Mouse (Mus musculus) frontal cortex, adult (tissue): ENCODE data around the gene Glis2.

Source experiments
- ATAC-seq: cut with Nextera tagmentation; 2 replicates; pipeline ENCODE4 v1.9.2; 2017; ENCODE audit warnings: mild to moderate bottlenecking, moderate library complexity, mixed read lengths; ENCODE audit not compliant: low TSS enrichment

Gene Glis2

DNA sequence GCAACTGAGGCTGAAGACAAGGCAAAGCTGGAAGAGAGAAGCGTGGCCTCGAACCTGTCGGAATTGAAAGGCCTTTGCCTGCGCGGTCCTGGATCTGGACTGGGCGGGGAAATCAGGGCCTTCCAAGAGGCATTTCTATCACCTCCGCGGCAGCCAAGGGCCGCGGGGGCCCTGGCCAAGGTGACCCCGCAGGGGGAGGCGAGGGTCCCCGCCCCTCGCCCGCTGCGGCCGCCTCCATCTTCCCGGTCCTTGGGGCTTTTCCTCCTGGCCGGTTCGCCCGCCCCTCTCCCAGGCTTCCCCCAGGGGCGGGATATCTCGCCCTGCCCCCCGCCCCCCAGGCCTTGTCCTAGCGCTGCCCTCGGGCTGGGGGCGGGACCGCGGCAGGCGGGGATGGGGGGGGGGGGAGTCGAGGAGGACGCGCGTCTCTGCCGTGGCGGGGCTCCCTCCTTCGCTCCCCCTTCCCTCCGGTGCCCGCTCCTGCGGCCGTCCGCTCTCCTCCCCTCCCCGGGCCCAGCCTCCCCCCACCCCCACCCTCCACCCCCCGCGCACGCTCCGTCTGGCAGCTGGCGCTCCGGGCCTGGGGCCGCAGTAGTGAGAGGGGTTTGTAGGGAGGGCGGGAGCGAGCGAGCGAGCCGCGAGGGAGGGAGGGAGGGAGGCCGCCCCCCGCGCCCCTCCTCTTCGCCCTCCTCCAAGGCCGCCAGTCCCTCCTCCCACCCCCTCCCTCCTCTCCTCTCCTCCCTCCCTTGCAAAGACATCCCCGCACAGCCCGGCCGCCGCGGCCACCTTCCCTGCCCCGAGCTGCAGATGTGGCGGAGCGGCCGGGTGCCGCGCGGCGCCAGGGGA, at the start of gene Glis2:
Gene Glis2 (plus strand): TSS at position 743 of the 843 bp plus-strand sequence.
- 0 out of 2 replicates have a peak, but pooled peaks have one; percentile 8 for ATAC-seq

DNA sequence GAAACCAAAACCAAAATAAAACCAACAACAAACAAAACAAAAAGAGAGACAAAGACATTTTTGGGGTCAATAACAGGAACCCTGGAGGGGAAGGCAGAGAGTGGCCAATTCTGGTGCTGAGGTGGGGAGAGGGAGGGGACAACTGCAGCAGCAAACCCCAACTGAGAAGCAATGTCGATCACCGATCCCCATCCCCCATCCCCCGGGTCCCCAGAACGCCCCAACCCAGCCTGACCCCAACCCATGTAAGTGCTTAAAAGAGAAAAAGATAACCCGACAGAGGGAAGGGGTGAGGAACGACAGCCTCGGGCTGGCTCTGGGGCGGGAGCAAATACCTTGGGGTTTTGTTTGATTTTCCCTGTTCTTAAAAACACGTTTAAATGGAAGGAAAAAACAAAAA, 49.7 kb upstream of the Glis2 start:
- ATAC-seq: no peak

DNA sequence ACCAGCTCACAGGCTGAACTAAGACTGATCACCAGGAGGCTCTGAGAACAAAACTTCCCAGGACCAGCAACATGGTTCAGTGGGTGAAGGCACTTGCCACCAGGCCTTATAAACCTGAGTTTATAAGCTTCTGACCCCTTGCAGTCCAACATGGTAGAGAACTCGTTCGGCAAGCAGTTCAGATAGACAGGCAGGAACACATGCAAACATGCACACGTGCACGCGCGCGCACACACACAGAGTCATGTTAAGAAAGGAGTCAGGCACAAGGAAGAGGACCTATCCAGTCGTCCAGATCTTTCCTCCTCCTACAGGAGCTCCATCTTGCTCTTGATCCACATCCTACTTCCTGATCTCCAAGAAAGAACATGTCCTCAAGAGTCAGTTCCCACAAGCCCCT, 47.7 kb upstream of the Glis2 start:
- ATAC-seq: no peak

DNA sequence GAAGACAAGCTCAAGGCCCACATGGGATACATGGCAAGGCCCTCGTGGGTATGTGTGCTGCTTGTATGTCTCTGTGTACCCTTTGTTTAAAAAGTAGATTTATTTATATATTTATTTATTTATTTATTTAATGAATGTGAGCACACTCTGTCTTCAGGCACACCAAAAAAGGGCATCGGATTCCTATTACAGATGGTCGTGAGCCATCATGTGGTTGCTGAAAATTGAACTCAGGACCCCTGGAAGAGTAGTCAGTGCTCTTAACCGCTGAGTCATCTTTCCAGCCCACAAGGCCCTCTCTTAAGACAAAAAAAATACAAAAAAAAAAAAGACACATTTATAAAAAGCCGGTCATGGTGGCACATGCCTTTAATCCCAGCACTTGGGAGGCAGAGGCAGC, 46.9 kb upstream of the Glis2 start:
- ATAC-seq: no peak

GRCm38 (mm10) chr16:4548953-4549688, 45.4 kb upstream of the Glis2 start:
- no peak for ATAC-seq

- peak; percentile 90 for ATAC-seq
These were observed 43.5 kb upstream of the Glis2 start for GRCm38 (mm10) chr16:4551056-4551455.

DNA sequence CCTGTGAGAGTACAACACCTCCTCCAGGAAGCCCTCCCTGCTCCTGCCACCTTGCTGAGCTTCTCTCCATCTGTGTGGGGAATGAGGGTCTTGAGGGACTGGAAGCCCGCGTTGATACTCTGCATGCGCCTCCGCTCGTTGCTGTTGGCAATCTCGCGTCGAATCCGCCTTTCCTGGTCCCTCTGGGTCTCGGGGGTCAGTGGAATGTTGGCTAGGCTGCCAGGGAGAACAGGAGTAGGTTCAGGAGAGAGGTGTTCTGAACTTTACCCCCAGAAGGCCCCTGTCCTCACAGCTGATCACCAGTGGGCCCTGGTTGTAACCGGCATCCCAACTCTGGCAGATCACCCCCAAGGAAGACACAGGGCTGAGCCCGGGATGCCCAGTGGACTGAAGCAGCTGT, 42.6 kb upstream of the Glis2 start:
- no peak for ATAC-seq

- ATAC-seq: no peak
These were observed 41.5 kb upstream of the Glis2 start for GRCm38 (mm10) chr16:4552829-4553550.

DNA sequence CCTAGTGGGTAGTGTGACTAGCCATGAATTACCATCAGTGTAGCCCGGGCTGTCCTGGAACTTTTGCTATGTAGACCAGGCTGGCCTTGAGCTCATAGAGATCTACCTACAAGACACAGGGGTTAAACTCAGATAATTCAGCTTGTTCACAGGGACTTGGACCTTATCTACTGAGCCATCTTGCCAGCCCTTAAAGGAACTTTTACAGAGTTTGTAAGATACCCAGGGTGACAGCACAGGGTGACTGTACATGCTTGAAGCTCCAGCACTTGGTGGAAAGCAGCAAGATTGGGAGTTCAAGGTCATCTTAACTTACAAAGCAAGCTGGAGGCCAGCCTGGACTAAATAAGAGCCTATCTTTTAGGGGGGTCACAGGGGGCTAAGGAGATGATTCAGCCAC, 39.0 kb upstream of the Glis2 start:
- ATAC-seq: no peak

GRCm38 (mm10) chr16:4557085-4557484, 37.4 kb upstream of the Glis2 start:
- ATAC-seq: no peak

- peak; percentile 68 for ATAC-seq
These were observed 36.6 kb upstream of the Glis2 start for GRCm38 (mm10) chr16:4557949-4558348.

DNA sequence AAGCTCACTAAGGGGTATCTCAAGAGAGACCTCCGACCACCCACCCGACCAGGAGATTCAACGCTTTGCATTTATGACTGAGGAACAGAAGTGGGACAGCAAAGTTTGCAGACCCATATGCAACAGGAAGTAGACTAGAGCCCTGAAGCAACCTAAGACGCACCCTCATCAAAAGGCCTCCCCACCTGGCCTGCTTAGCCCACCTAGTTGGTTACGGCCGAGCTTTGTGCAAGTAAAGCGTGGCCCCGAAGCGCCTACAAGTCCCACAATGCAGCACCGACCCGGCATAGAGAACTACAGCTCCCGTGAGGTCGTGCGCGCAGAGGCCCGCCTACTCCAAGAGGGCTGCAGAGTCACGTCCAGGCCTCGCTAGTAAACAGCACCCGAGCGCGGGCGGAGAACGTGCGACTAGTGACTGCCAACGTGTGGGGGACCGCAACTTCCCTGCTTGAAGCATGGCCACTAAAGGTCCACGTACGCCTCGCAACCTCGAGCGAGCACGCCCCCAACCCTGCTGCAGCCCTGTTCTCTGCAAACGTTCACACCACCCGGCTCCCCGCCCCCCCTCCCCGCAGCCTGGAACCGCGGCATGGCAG, 36.0 kb upstream of the Glis2 start:
- peak; percentile 84 for ATAC-seq

DNA sequence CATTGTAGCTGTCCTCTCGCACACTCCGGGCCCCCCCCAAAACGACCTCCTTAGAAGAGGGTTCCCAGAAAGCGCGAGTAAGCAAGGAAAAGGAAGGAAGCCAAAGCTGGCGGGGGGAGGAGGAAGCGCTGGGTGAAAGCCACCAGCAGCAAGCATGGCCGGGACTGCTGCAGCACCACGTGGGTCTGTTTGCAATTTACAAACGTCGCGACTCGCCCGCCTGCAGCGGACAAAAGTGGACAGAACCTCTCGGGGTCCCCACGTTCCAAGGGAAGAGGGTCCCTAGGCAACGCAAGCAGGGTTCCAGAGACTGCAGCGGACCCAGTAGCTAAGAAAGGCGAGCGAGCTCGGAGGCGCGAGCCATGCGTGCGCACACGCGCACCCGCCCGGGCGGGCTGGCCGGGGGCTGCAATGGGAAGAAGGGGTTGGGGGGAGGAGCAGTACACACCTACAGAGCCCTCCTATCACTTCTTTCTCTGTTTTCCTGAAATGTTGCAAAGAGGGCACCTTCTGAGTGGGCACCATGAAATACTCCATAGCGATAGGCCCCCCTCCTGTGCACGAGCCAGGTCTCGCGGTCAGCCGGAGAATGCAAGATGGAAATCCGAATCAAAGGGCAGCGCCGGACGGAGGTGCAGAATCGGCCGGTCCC, 35.4 kb upstream of the Glis2 start:
- peak; percentile 12; the same call in 1 of the 2 replicates for ATAC-seq

DNA sequence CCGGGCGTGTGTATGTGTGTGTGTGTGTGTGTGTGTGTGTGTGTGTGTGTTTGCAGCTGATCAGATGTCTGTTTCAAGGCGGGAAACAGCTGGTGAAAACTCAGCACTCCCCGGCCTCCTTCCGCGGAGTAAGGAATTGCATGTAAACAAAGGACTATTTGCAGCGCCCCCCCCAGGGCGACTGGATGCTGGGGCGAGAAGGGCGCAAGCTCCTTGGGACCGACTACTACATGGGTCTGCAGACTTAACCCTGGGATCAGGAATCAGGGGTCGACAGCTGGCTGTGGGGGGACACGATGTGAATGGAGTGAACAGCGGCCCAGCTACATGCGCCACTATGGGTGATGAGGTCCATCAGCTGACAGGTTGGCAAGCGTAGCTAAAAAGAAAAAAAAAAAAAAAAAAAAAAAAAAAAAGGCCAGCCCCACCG, 34.8 kb upstream of the Glis2 start, which contains the start of gene Tfap4:
Gene Tfap4 (minus strand): TSS at position 140 of the 430 bp plus-strand sequence.
- no peak for ATAC-seq

GRCm38 (mm10) chr16:4560145-4560952, 34.2 kb upstream of the Glis2 start:
- ATAC-seq: no peak

DNA sequence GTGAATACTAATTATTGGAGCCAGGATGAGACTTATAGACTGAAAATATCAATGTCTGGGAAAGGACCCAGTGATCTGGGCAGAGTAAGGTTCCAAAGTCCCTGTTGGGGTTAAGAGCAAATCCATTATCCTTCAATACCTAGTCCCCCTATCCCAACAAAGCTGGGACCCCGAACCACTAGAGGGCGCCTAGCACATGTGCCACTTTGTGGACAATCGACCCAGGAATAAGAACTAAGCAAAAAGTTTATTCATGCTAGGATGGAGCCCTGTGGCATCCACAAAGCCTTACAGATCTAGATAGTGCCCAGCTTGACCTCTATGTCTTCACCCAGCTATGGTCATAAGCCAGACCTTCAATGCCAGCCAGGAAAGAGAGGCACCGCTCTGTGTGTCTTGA, 26.6 kb upstream of the Glis2 start:
- peak; percentile 70; the same call in 1 of the 2 replicates for ATAC-seq

DNA sequence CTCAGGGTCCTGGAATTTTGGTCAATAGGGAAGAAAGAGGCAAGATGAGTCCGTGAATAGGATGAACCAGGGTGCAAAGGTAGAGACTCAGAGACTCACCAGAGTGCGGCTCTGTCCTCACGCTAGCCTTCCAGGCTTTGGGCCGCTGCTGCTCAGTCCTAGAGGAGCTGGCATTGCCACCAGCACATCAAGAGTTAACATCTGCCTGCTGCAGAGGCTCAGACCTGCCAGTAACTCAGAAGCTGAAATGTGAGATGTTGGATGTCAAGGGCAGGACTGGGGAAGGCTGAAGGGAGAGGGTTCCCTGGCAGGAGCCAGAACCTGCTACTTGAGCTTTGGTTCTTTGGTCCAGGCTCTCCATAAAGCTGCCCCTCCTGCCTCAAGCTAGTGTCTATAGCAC, 23.8 kb upstream of the Glis2 start:
- ATAC-seq: no peak

GRCm38 (mm10) chr16:4576038-4576437, 18.5 kb upstream of the Glis2 start:
- no peak for ATAC-seq

DNA sequence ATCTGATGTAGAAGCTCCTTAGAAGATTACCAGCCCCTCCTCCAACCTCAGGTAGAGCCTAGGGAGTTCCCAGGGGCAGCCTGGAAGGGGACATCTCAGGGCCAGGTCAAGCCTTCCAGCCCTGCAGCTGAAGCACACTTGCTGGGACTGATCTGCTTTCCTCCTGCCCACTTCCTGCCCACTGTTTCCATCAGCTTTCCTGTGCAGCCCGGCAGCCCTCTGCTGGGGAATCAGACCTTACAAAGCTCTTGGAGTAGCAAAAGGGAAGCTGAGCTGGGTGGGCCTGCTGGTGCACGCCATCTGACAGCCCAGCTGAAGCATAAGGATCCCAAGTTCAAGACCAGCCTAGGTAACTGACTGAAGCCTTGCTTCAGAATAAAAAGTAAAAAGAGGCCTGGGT, 17.6 kb upstream of the Glis2 start:
- ATAC-seq: no peak

DNA sequence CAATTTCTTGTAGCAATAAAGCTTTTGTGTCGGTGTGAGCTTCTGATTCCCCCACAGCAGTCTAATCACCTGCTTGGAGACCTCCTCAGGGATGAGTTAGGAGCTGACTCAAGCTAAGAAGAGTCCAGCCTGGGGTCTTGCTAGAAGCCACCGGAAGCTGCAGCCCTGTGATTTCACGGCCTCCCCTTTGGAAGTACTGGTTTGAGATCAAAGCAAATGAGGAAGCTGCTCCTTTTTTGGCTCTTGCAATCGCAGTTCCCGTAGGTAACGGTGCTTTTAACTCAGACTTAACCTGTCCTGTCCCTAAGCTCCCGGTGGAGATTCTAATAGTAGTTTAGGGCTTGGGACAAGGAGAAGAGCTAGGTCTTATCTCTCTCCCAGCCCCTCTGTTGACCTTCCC, 15.9 kb upstream of the Glis2 start:
- no peak for ATAC-seq
